Mouse (Mus musculus) spleen, adult 2 months (tissue): ENCODE data around the gene Dpep3. TPM values are rescaled to one million over a fixed set of nuclear protein-coding genes. Genes with fewer than 3 reads are reported as not detected.
"Not testable (repeated sequence)": the region's sequence is repeated elsewhere in the genome, so short reads cannot be mapped to it uniquely, and the experiment has no call there.

Experiments used
- DNase-seq, 2 experiments: peaks; one replicate each; pipeline versions ENCODE4 v3.0.0 to v3.0.0-alpha.2; 2012 to 2021; ENCODE audit warnings: low spot score in 2 of 2, low read depth in 1 of 2
- H3K27ac ChIP-seq: fragments of 200-500 bp; 2 replicates; pipeline ENCODE4 v1.5.1; 2012; ENCODE audit warnings: low read length, inconsistent platforms; ENCODE audit not compliant: insufficient read depth
- H3K27me3 ChIP-seq: fragments of 200-500 bp; 2 replicates; pipeline ENCODE4 v1.6.1; 2012; ENCODE audit warnings: mild to moderate bottlenecking, moderate library complexity, low read length, inconsistent platforms; ENCODE audit not compliant: control insufficient read depth, insufficient read depth
- H3K36me3 ChIP-seq: fragments of 200-500 bp; 2 replicates; pipeline ENCODE4 v1.6.1; 2012; ENCODE audit warnings: mild to moderate bottlenecking, low read length, inconsistent platforms; ENCODE audit not compliant: control insufficient read depth, insufficient read depth
- H3K4me1 ChIP-seq: fragments of 200-500 bp; 2 replicates; pipeline ENCODE4 v1.6.1; 2011; ENCODE audit warnings: inconsistent platforms; ENCODE audit not compliant: control insufficient read depth, insufficient read depth, insufficient read length
- H3K4me3 ChIP-seq: fragments of 200-500 bp; 2 replicates; pipeline ENCODE4 v1.5.1; 2011; ENCODE audit warnings: mild to moderate bottlenecking, inconsistent platforms; ENCODE audit not compliant: insufficient read depth, insufficient read length; ENCODE audit errors: extremely low read depth
- CTCF ChIP-seq: fragments of 200-500 bp; IDR thresholded peaks from 2 replicates; pipeline ENCODE4 v1.5.1; 2011; ENCODE audit warnings: mild to moderate bottlenecking, inconsistent platforms; ENCODE audit not compliant: insufficient read depth, insufficient read length, insufficient replicate concordance; ENCODE audit errors: extremely low read depth
- POLR2A ChIP-seq: fragments of 200-500 bp; IDR thresholded peaks from 2 replicates; pipeline ENCODE4 v1.6.1; 2011; ENCODE audit warnings: low read depth, low read length, inconsistent platforms
- WGBS: fragments of 180-500 bp; shearing (Covaris S2); methylation state at CpG from one replicate; pipeline ENCODE4 v1.1.7; 2018; 5-methylcytosine and 5-hydroxymethylcytosine counted together
- polyA plus RNA-seq: library from polyadenylated mRNA; depleted of rRNA; stranded (reverse); fragments of >200 nt; gene quantifications from 2 replicates; pipeline ENCODE4 v1.2.3, GENCODE M21; 2012

The Dpep3 gene
- polyA plus RNA-seq, 1 experiment: 0.48 TPM

GRCm38 (mm10) chr8:105998971-105999370, 19.7 kb upstream of the Dpep3 start:
- DNase-seq: no peak
- Histone ChIP-seq H3K27me3 (no peaks in the 10 kb centered on the region), H3K27ac (no peak overlapping the region), H3K4me3 (no peak overlapping the region), H3K4me1 (peaks cover 8% of the 10 kb centered on the region; the same call in 1 of the 2 replicates), H3K36me3 (no peaks in the 10 kb centered on the region)
- 83% methylated on average over 2 of the region's 2 CpGs for WGBS
- TF ChIP-seq CTCF (no peak), POLR2A (no peak)

DNA sequence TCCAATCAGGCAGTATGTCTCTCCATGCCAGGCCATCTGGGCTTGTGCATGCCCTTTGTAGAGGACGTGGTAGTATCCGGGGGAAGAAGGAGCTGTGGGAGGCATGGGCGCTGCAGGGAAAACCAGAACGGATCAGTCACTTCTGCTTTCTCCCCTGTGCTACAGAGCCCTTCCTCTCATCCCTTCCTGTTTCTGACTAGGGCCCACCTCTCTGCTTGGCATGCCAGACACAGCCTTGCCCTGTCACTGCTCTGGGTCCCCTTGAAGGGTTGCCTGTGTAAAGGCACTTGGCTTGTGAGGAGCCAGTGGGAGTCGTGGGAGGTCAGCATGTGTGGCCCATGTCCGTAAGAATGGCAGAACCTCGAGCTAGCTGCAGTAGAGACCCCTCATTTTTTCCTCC, 17.1 kb upstream of the Dpep3 start:
- DNase-seq: peak in 1 of 2 experiments; percentile 20
- no peak overlapping the region for H3K27ac ChIP-seq
- no peak for TF ChIP-seq POLR2A
- no peak for TF ChIP-seq CTCF
- no peaks in the 10 kb centered on the region for H3K27me3 ChIP-seq
- no peaks in the 10 kb centered on the region for H3K36me3 ChIP-seq
- H3K4me3 ChIP-seq: no peak overlapping the region
- peaks cover 14% of the 10 kb centered on the region; the same call in 1 of the 2 replicates for H3K4me1 ChIP-seq
- 11% methylated on average over 7 of the region's 7 CpGs for WGBS

- DNase-seq: no peak
- TF ChIP-seq POLR2A: no peak
- TF ChIP-seq CTCF: no peak
- Histone ChIP-seq H3K4me1 (peaks cover 16% of the 10 kb centered on the region; the same call in 1 of the 2 replicates), H3K27me3 (no peaks in the 10 kb centered on the region), H3K36me3 (no peaks in the 10 kb centered on the region), H3K27ac (no peak overlapping the region), H3K4me3 (no peak overlapping the region)
- whole genome bisulfite sequencing: 69% methylated on average over 4 of the region's 4 CpGs
Observed at GRCm38 (mm10) chr8:105993226-105993625, 14.0 kb upstream of the Dpep3 start.

DNA sequence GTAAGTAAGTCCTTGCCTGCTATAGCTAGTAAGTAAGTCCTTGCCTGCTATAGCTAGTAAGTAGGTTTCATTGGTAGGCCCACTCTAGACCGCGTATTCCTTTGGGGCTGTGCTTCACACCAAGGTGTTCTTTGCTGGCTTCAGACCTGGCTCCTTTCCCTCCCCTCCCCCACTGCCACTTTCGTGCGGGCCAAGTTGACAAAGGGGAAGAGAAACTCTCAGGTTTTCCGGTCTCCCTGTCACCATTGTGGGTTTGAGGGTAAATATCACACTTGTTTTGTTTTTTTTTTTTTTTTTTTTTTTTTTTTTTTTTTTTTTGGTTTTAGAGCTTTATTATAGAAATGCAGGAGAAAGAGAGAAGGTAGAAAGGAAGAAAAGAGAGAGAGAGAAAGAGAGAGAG, 13.3 kb upstream of the Dpep3 start:
- TF ChIP-seq POLR2A (no peak), CTCF (no peak)
- H3K27ac ChIP-seq: no peak overlapping the region
- 31% methylated on average over 5 of the region's 5 CpGs for WGBS

DNA sequence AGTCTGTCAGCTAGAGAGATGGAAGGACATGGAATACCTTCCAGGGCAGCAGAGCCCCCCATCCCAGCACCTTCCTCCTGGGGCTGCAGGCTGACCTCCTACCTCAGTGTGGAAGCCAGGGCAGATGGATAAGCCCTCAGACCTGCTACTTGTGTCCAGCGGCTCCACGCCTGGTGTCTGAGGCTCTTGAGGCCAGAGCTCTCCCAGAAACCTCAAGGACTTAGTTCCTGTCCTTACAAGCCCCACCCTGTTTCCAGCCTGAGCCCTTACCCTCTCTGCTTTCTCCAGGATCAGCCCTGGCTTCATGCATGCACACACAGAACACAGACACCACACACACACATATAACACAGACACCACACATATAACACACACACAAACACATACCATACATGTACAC, 12.3 kb upstream of the Dpep3 start:
- H3K36me3 ChIP-seq: no peaks in the 10 kb centered on the region
- TF ChIP-seq CTCF (no peak), POLR2A (no peak)
- no peak overlapping the region for H3K4me3 ChIP-seq
- 79% methylated on average over 2 of the region's 2 CpGs for WGBS
- H3K27me3 ChIP-seq: no peaks in the 10 kb centered on the region
- peaks cover 15% of the 10 kb centered on the region; the same call in 1 of the 2 replicates for H3K4me1 ChIP-seq
- DNase-seq: no peak
- H3K27ac ChIP-seq: no peak overlapping the region

More for the DNA sequence above, 13.3 kb upstream of the Dpep3 start:
- peaks cover 16% of the 10 kb centered on the region; the same call in 1 of the 2 replicates for H3K4me1 ChIP-seq
- H3K4me3 ChIP-seq: no peak overlapping the region
- DNase-seq: peak; percentile 80 to 87
- no peaks in the 10 kb centered on the region for H3K36me3 ChIP-seq
- no peaks in the 10 kb centered on the region for H3K27me3 ChIP-seq

GRCm38 (mm10) chr8:105990856-105991387, 11.7 kb upstream of the Dpep3 start, which contains the start of gene Dus2:
Gene Dus2 (plus strand): TSS chr8:105991337.
- peaks cover 10% of the 10 kb centered on the region; the same call in 1 of the 2 replicates for H3K4me1 ChIP-seq
- 10% methylated on average over 15 of the region's 15 CpGs for WGBS
- no peak within 1 kb of the TSS for H3K27ac ChIP-seq

GRCm38 (mm10) chr8:105988546-105988945, 9.3 kb upstream of the Dpep3 start:
- Histone ChIP-seq H3K36me3 (no peaks in the 10 kb centered on the region), H3K27me3 (no peaks in the 10 kb centered on the region), H3K4me3 (no peak overlapping the region), H3K27ac (no peak overlapping the region), H3K4me1 (peaks cover 9% of the 10 kb centered on the region; the same call in 1 of the 2 replicates)
- no peak for DNase-seq
- WGBS: 87% methylated on average over 11 of the region's 11 CpGs
- TF ChIP-seq POLR2A: no peak
- TF ChIP-seq CTCF: no peak

More at GRCm38 (mm10) chr8:105990856-105991387, 11.7 kb upstream of the Dpep3 start, which contains the start of gene Dus2:
- DNase-seq: peak; percentile 68 to 84
- Histone ChIP-seq H3K4me3 (no peak within 1 kb of the TSS), H3K27me3 (no peaks in the 10 kb centered on the region), H3K36me3 (no peaks in the 10 kb centered on the region)
- TF ChIP-seq CTCF: peak; percentile 94
- no peak for TF ChIP-seq POLR2A

DNA sequence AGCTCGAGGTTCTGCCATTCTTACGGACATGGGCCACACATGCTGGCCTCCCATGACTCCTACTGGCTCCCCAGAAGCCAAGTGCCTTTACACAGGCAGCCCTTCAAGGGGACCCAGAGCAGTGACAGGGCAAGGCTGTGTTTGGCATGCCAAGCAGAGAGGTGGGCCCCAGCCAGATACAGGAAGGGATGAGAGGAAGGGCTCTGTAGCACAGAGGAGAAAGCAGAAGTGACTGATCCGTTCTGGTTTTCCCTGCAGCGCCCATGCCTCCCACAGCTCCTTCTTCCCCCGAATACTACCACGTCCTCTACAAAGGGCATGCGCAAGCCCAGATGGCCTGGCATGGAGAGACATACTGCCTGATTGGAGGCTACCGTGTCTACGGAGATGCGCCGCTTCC, 4.2 kb upstream of the Dpep3 start:
- H3K27me3 ChIP-seq, DNase-seq, H3K4me1 ChIP-seq, H3K4me3 ChIP-seq, H3K27ac ChIP-seq, H3K36me3 ChIP-seq: not testable (repeated sequence)
- 39% methylated on average over 11 of the region's 11 CpGs for WGBS
